Mouse (Mus musculus) forebrain, embryonic 16.5 days (tissue): ENCODE measurements around the gene Mrpl42. TPM values are rescaled to one million over a fixed set of nuclear protein-coding genes. Genes with fewer than 3 reads are reported as not detected.

ENCODE experiments used
- ATAC-seq: fragments of 200-750 bp; cut with Nextera tagmentation; 2 replicates; pipeline ENCODE4 v1.8.0; 2017; ENCODE audit warnings: mild to moderate bottlenecking, moderate library complexity
- H3K27ac ChIP-seq: fragments of 300-500 bp; sonication (generic); 2 replicates; pipeline ENCODE4 v1.5.1; 2014; ENCODE audit warnings: low read length, control low read depth
- H3K27me3 ChIP-seq: fragments of 300-500 bp; sonication (generic); replicated peaks from 2 replicates; pipeline ENCODE4 v1.6.1; 2014; ENCODE audit warnings: low read length; ENCODE audit not compliant: control insufficient read depth, insufficient read depth
- H3K36me3 ChIP-seq: fragments of 300-500 bp; sonication (generic); 2 replicates; pipeline ENCODE4 v1.6.1; 2014; ENCODE audit not compliant: control insufficient read depth, insufficient read depth
- H3K4me1 ChIP-seq: fragments of 300-500 bp; sonication (generic); replicated peaks from 2 replicates; pipeline ENCODE4 v1.6.1; 2014; ENCODE audit warnings: low read length; ENCODE audit not compliant: control insufficient read depth, insufficient read depth
- H3K4me2 ChIP-seq: fragments of 300-500 bp; sonication (generic); 2 replicates; pipeline ENCODE4 v1.6.1; 2014; ENCODE audit warnings: mild to moderate bottlenecking, low read length, control low read depth
- H3K4me3 ChIP-seq: fragments of 300-500 bp; sonication (generic); replicated peaks from 2 replicates; pipeline ENCODE4 v1.5.1; 2014; ENCODE audit warnings: mild to moderate bottlenecking, low read length, control low read depth
- H3K9ac ChIP-seq: fragments of 300-500 bp; sonication (generic); replicated peaks from 2 replicates; pipeline ENCODE4 v1.6.1; 2014; ENCODE audit warnings: low read depth, low read length, control low read depth
- H3K9me3 ChIP-seq: fragments of 300-500 bp; sonication (generic); 2 replicates; pipeline ENCODE4 v1.6.1; 2016; ENCODE audit warnings: low read length; ENCODE audit not compliant: control insufficient read depth
- WGBS: fragments of 180-500 bp; shearing (Covaris S2); extraction: QIAGEN DNeasy Blood & Tissue Kit; methylation state at CpG from one replicate; pipeline ENCODE4 v1.1.7; 2014; 5-methylcytosine and 5-hydroxymethylcytosine counted together
- polyA plus RNA-seq: library from polyadenylated mRNA; unstranded; fragments of >200 nt; fragmentation: Nextera tagmentation; extraction: Ambion mirVana; gene quantifications from 2 replicates; pipeline ENCODE4 v1.2.1, GENCODE M21; 2015

Mrpl42 gene
- polyA plus RNA-seq, 1 experiment from 2014 or later, result 229 TPM

DNA sequence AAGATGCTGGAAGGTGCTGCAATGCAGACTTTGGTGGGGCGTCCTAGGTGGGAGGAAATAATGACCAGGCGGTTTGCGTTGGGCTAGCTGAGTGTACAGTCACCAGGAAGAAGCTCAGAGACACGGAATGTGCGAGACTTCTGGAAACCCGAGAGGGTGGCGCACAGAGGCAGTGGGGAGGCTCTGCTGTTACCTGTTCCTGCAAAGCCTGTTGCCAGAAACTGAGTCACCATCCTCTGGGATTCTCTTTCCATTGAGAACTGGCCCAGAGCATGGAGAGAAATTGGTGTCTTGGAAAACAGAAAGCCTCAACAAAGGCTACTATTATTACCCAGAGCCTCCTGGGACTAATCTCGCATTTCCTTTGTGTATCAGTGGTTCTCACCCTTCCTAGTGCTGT is 6.4 kb upstream of the Mrpl42 start:
- H3K9me3 ChIP-seq, result no peaks in the 10 kb centered on the region
- no peak overlapping the region for H3K4me2 ChIP-seq
- ATAC-seq, result no peak
- H3K4me3 ChIP-seq, result no peak overlapping the region
- H3K27me3 ChIP-seq, result no peaks in the 10 kb centered on the region
- H3K9ac ChIP-seq, result no peak overlapping the region
- WGBS, result 86% methylated on average over 8 of the region's 8 CpGs
- H3K4me1 ChIP-seq, result no peaks in the 10 kb centered on the region
- H3K36me3 ChIP-seq, result no peaks in the 10 kb centered on the region
- H3K27ac ChIP-seq, result no peak overlapping the region

DNA sequence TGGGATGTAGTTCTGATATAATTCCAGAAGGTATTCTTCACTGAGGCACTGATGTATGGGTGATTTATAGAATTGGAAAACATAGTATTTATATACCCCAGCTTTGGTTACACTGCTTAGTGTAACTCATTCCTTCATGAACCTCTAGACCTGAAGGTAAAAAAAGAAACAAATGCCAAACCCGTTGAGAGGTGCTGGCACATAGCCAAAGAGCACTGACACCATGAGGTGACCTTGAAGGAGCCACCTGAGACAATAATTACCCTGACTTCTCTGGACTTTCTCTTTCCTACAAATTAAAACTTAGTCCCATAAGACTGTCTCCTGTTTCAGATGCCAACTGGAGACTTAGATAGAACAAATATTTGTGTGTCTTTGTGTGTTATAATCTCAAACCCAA is 2.6 kb upstream of the Mrpl42 start:
- no peak for ATAC-seq

DNA sequence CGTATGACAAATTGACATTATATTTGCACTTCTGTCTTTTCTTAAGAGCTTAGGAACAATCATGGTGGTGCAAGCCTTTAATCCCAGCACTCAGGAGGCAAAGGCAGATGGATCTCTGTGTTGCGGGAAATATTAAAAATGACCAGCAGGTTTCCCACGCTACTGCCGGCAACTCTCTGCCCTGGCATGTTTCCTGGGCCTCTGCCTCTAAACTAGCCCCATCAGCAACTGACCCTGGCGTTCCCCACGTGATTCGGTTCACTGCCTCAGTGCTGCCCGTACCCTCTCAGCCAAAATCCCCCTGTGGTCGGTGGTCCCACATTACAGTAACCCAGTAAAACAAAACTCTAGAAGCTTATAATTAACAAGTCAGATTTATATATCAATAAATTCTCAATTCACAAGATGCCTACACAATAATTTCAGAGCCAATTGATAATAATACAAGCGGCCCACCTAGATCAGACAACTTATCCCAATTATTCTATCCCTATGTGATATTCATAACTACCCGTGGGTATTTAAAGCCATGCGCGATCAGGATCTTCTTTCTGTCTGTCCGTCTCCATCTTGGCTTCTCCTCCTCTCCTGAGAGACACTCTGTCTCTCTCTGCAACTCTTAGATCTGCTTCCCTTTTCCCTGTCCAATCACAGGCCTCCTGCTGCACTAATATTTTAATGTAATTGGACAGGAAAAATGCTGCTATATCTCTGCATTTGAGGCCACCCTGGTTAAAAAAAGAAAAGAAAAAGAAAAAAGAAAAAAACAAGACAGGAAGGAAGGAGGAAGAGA is 1.9 kb upstream of the Mrpl42 start:
- H3K9ac ChIP-seq, result no peak overlapping the region
- H3K27ac ChIP-seq, result no peak overlapping the region

More for the DNA sequence above, 2.6 kb upstream of the Mrpl42 start:
- Histone ChIP-seq H3K9me3 (no peaks in the 10 kb centered on the region), H3K9ac (no peak overlapping the region), H3K27me3 (no peaks in the 10 kb centered on the region), H3K4me2 (no peak overlapping the region), H3K36me3 (no peaks in the 10 kb centered on the region), H3K4me1 (peaks cover 8% of the 10 kb centered on the region), H3K27ac (no peak overlapping the region), H3K4me3 (no peak overlapping the region)
- 27% methylated on average over 1 of the region's 1 CpGs for WGBS

DNA sequence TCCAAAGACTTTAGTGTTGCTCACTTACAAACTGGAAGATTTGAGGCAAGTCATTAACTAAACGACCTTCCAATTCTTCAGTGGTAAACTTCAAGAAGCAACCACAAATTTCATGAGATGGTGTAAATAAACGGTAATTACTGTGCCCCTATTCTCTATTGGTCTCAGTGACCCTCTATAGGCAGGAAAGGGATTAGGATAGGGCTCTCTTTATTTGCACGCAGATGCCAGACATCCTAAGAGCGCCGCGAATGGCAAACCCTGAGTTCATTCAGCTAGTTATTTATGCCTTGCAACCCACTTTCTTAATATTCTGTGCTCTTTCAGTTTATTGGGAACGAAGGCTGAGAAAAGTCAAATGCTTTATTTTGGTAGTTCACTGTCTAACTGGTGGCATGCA is 707 bp downstream of the Mrpl42 start:
- Histone ChIP-seq H3K4me1 (peaks cover 8% of the 10 kb centered on the region), H3K9ac (peak overlapping the region; percentile 92), H3K36me3 (no peaks in the 10 kb centered on the region), H3K4me2 (peak overlapping the region; percentile 51), H3K27me3 (no peaks in the 10 kb centered on the region), H3K27ac (no peak overlapping the region), H3K9me3 (no peaks in the 10 kb centered on the region), H3K4me3 (peak overlapping the region; percentile 82)
- WGBS, result under 1% methylated on average over 7 of the region's 7 CpGs
- no peak for ATAC-seq

More for the DNA sequence above, 1.9 kb upstream of the Mrpl42 start:
- WGBS, result 91% methylated on average over 14 of the region's 14 CpGs
- H3K36me3 ChIP-seq, result no peaks in the 10 kb centered on the region
- no peaks in the 10 kb centered on the region for H3K27me3 ChIP-seq
- no peak overlapping the region for H3K4me2 ChIP-seq
- ATAC-seq, result no peak
- no peak overlapping the region for H3K4me3 ChIP-seq
- H3K4me1 ChIP-seq, result peaks cover 8% of the 10 kb centered on the region
- no peaks in the 10 kb centered on the region for H3K9me3 ChIP-seq

DNA sequence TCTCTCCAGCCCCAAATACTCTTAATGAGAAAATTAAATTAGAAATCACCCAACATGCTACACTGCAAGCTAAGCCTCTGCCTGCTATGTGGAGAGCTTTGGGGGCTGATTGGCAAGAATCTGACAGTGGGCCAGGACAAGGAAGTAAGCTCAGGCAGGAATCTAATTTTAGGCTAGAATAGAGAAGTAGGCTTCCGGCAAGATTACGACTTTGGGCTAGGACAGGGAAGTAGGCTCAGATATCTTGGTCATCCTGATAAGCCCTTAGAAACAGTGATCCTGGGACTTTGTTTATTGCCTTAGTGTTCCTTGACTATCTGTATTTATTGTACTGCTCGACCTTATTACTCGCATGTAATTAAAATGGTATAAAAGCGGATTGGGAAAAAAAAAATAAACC is 7.5 kb downstream of the Mrpl42 start:
- ATAC-seq, result no peak
- no peak overlapping the region for H3K9ac ChIP-seq
- no peaks in the 10 kb centered on the region for H3K9me3 ChIP-seq
- peaks cover 25% of the 10 kb centered on the region for H3K36me3 ChIP-seq
- H3K4me2 ChIP-seq, result no peak overlapping the region
- H3K4me3 ChIP-seq, result no peak overlapping the region
- no peaks in the 10 kb centered on the region for H3K4me1 ChIP-seq
- 97% methylated on average over 5 of the region's 5 CpGs for WGBS
- H3K27ac ChIP-seq, result no peak overlapping the region
- no peaks in the 10 kb centered on the region for H3K27me3 ChIP-seq

DNA sequence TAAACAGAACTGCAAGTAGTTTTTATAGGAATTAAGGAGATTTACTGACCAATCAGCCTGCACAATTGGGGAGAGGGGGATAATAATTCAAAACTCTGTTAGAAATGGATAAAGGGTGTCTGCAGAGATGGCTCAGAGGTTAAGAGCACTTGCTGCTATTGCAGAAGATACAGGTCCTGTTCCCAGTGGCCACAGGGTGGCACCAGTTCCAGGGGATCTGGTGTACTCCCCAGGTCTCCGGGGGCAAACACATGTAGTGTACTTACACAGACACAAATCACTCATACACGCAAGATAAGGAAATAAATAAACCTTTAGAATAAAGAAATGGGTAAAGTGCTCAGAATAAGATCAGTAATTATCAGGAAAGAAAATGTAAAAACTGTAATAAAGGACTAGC is 12.1 kb downstream of the Mrpl42 start:
- no peaks in the 10 kb centered on the region for H3K9me3 ChIP-seq
- no peak overlapping the region for H3K4me2 ChIP-seq
- peaks cover 37% of the 10 kb centered on the region for H3K36me3 ChIP-seq
- H3K4me1 ChIP-seq, result no peaks in the 10 kb centered on the region
- 81% methylated on average over 2 of the region's 2 CpGs for WGBS
- no peak overlapping the region for H3K9ac ChIP-seq
- H3K27me3 ChIP-seq, result no peaks in the 10 kb centered on the region
- no peak overlapping the region for H3K4me3 ChIP-seq
- no peak for ATAC-seq
- H3K27ac ChIP-seq, result no peak overlapping the region

DNA sequence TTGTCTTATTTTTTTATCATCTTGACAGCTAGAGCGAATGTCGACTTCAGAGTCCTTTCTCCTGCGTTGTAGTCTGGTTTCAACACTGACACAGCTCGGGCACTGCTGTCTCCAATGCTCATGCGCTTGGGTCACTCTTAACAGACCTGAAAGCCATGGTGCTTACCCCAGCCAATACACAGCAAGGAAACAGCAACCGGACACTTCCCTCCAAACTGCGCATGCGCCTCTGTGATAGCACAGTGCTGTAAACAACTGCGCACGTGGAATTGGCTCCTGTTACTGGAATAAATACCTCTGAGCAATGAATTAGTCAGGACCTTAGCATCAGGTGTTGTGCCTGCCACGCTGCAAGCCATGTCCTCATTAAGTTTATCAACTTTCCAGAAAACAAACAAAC is 24.2 kb downstream of the Mrpl42 start:
- Histone ChIP-seq H3K9ac (no peak overlapping the region), H3K27ac (no peak overlapping the region), H3K27me3 (no peaks in the 10 kb centered on the region), H3K4me3 (no peak overlapping the region), H3K36me3 (no peaks in the 10 kb centered on the region), H3K9me3 (no peaks in the 10 kb centered on the region), H3K4me2 (no peak overlapping the region), H3K4me1 (0 out of 2 replicates have a peak, but pooled peaks cover 1% of the 10 kb centered on the region)
- no peak for ATAC-seq
- WGBS, result 83% methylated on average over 11 of the region's 11 CpGs

DNA sequence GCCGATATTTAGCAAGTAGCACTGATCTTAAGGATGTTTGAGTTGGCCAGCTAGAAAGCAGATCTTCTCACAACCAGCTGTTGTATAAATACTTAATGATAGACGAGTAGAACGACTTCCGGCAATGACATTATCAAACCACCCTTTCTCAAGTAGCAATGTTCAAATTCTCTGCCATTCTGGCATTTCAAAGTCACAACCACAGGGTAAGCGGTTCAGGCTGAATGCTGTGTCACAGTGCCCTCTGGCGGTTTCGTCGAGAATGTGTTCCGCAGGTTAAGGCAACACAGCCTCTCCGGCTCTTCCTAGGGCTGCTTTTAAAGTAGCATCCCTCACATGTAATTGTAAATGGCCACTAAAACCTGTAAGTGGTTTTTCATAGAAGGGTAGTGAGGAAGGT is 25.8 kb downstream of the Mrpl42 start:
- H3K4me1 ChIP-seq, result peaks cover 2% of the 10 kb centered on the region; the same call in 1 of the 2 replicates
- H3K27me3 ChIP-seq, result no peaks in the 10 kb centered on the region

DNA sequence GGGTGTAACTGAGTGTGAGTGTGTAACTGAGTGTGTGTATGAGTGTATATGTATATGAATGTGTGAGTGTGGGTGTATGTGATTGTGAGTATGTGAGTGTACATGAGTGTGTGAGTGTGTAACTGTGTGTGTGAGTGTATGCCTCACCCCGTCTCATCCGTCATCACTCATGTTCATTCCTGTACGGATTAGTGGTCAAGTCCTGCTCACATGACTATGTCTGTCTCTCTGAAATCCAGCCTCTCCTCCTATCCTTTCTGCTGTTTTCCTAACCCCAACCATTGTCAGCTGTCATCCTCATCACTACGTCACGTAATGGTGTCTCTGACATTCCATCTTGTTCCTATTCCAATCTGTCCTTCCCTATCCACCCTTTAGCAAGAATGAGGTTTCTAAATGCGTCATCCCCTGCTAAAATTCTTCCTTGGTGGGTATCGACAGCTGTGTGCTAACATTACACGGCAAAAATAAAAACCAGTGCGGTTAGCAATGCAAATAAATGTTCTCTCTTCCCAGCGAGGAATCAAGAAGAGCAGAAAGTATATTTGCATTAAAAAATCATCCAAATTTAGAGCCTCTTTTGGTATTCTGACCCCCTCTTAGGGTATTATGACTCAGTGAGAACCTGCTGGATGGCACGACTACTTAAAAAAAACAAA is 29.7 kb downstream of the Mrpl42 start:
- 72% methylated on average over 11 of the region's 11 CpGs for WGBS
- peaks cover 2% of the 10 kb centered on the region; the same call in 1 of the 2 replicates for H3K4me1 ChIP-seq
- no peaks in the 10 kb centered on the region for H3K9me3 ChIP-seq
- H3K9ac ChIP-seq, result no peak overlapping the region
- H3K36me3 ChIP-seq, result no peaks in the 10 kb centered on the region
- no peak overlapping the region for H3K4me3 ChIP-seq
- H3K4me2 ChIP-seq, result no peak overlapping the region
- no peak overlapping the region for H3K27ac ChIP-seq
- no peaks in the 10 kb centered on the region for H3K27me3 ChIP-seq
- ATAC-seq, result no peak

More for the DNA sequence above, 25.8 kb downstream of the Mrpl42 start:
- Histone ChIP-seq H3K36me3 (no peaks in the 10 kb centered on the region), H3K4me3 (no peak overlapping the region), H3K9ac (no peak overlapping the region), H3K9me3 (no peaks in the 10 kb centered on the region), H3K27ac (no peak overlapping the region), H3K4me2 (no peak overlapping the region)
- peak; percentile 84 for ATAC-seq
- 11% methylated on average over 10 of the region's 10 CpGs for WGBS
